In genomic region chr11:44461493-44461892, GRCm38 (mm10) we compare ENCODE assay signal across 15 mouse cellular contexts. TPM values are rescaled to one million over a fixed set of nuclear protein-coding genes. Genes with fewer than 3 reads are reported as not detected.
DNase-seq lines count a peak whose midpoint lies in the region; ATAC-seq and TF ChIP-seq lines count a peak whose summit lies in the region.
"Had no signal": no experiment of that assay in that cellular context is flagged by ENCODE, and none has a peak within 500 bp of the region (broad histone marks: within the 10 kb centered on the region; RNA-seq: fewer than 3 reads in every experiment).

No protein-coding gene starts in this region.

- no peak overlapping the region for H3K9ac ChIP-seq in kidney, embryonic 15.5 days
- no peak overlapping the region for H3K9ac ChIP-seq in liver, postnatal 0 days (replicated peaks)
- H3K9ac ChIP-seq: embryonic facial prominence, embryonic 15.5 days; neural tube, embryonic 12.5 days had no signal

- DNase-seq in kidney, adult 18-20 months = peak; percentile 20
- DNase-seq in 416B (ENCODE audit: low read depth) = peak; percentile 17
- no peak for DNase-seq in liver, postnatal 0 days
- no peak for DNase-seq in cerebellum, adult 8-10 months
- no peak for DNase-seq in layer of hippocampus, postnatal 10 days (ENCODE audit: low spot score in 2 of 2)
- DNase-seq: adrenal gland, adult 2 months; cerebellum, adult 11 months had no signal

- ATAC-seq in kidney, embryonic 15.5 days (replicated peaks; ENCODE audit: low FRiP score) = no peak
- ATAC-seq in erythroblast, adult 5-6 weeks (replicated peaks; ENCODE audit: low FRiP score, poor library complexity, severe bottlenecking) = 0 out of 2 replicates have a peak, but pooled peaks have one; percentile 26
- ATAC-seq in liver, postnatal 0 days = peak; percentile 44; the same call in 1 of the 2 replicates
- ATAC-seq: forebrain, embryonic 14.5 days; inflammation-experienced regulatory T-cells, adult 6 months had no signal

- no peak overlapping the region for H3K4me2 ChIP-seq in kidney, embryonic 15.5 days
- no peak overlapping the region for H3K4me2 ChIP-seq in liver, postnatal 0 days (ENCODE audit: low read depth, low read length)
- H3K4me2 ChIP-seq: embryonic facial prominence, embryonic 15.5 days; neural tube, embryonic 12.5 days had no signal

- H3K27ac ChIP-seq in kidney, embryonic 15.5 days = no peak overlapping the region
- H3K27ac ChIP-seq in liver, postnatal 0 days (ENCODE audit: low read depth) = no peak overlapping the region
- H3K27ac ChIP-seq: embryonic facial prominence, embryonic 15.5 days; hindbrain, embryonic 10.5 days; neural tube, embryonic 12.5 days had no signal

- 69% methylated on average over 6 of the region's 6 CpGs for WGBS in kidney, embryonic 15.5 days
- 59% methylated on average over 6 of the region's 6 CpGs for WGBS in liver, postnatal 0 days (ENCODE audit: insufficient replicate concordance)

- H3K27me3 ChIP-seq in kidney, embryonic 15.5 days = no peaks in the 10 kb centered on the region
- no peaks in the 10 kb centered on the region for H3K27me3 ChIP-seq in liver, postnatal 0 days (ENCODE audit: insufficient read depth, low read length)
- H3K27me3 ChIP-seq: embryonic facial prominence, embryonic 15.5 days; neural tube, embryonic 12.5 days had no signal

- H3K9me3 ChIP-seq in kidney, embryonic 15.5 days (replicated peaks) = no peaks in the 10 kb centered on the region
- no peaks in the 10 kb centered on the region for H3K9me3 ChIP-seq in liver, postnatal 0 days (ENCODE audit: low read length)
- H3K9me3 ChIP-seq: embryonic facial prominence, embryonic 15.5 days; G1E; hindbrain, embryonic 10.5 days; neural tube, embryonic 12.5 days had no signal

- peaks cover 69% of the 10 kb centered on the region for H3K36me3 ChIP-seq in kidney, embryonic 15.5 days
- peaks cover 39% of the 10 kb centered on the region for H3K36me3 ChIP-seq in liver, postnatal 0 days (replicated peaks; ENCODE audit: insufficient read depth, low read length)

- no peaks in the 10 kb centered on the region for H3K4me1 ChIP-seq in kidney, embryonic 15.5 days
- H3K4me1 ChIP-seq in liver, postnatal 0 days (ENCODE audit: insufficient read depth) = no peaks in the 10 kb centered on the region
- H3K4me1 ChIP-seq: embryonic facial prominence, embryonic 15.5 days; hindbrain, embryonic 10.5 days; neural tube, embryonic 12.5 days had no signal

- TF ChIP-seq EP300 in liver, postnatal 0 days (IDR thresholded peaks at IDR 0.05; ENCODE audit: low read depth) = no peak

- TF ChIP-seq CTCF in liver, postnatal 0 days (IDR thresholded peaks at IDR 0.05; ENCODE audit: low read depth) = no peak

- no peak overlapping the region for H3K4me3 ChIP-seq in kidney, embryonic 15.5 days (replicated peaks)
- H3K4me3 ChIP-seq in liver, postnatal 0 days (ENCODE audit: low read depth, low read length) = no peak overlapping the region
- H3K4me3 ChIP-seq: embryonic facial prominence, embryonic 15.5 days; hindbrain, embryonic 10.5 days; neural tube, embryonic 12.5 days had no signal

RNA-seq across cellular contexts. Expression of gene Ublcp1, which starts 8.8 kb away (rescaled TPM):
- polyA plus RNA-seq in kidney, embryonic 15.5 days (2015; fragmentation: Nextera tagmentation; extraction: Ambion mirVana) = 58.3 and 60.5 TPM in 2 replicates
- 224 and 301 TPM in 2 replicates for total RNA-seq in erythroblast, adult 5-6 weeks (2015; ENCODE audit: low replicate concordance)
- total RNA-seq in erythroblast, adult 5-6 weeks (2017; ENCODE audit: low replicate concordance) = 191 and 230 TPM in 2 replicates
- polyA plus RNA-seq in liver, postnatal 0 days (2015; fragmentation: Nextera tagmentation; extraction: Ambion mirVana) = 40.8 and 40.9 TPM in 2 replicates
- 10 to 100 TPM; 39.8 to 40.2 TPM for total RNA-seq in layer of hippocampus, postnatal 10 days (2021)

RNA-seq across cellular contexts. Expression of gene Rnf145, which starts 57.3 kb away (rescaled TPM):
- polyA plus RNA-seq in kidney, embryonic 15.5 days (2015; fragmentation: Nextera tagmentation; extraction: Ambion mirVana) = 65.2 and 65.3 TPM in 2 replicates
- 193 and 204 TPM in 2 replicates for total RNA-seq in erythroblast, adult 5-6 weeks (2015; ENCODE audit: low replicate concordance)
- 394 and 452 TPM in 2 replicates for total RNA-seq in erythroblast, adult 5-6 weeks (2017; ENCODE audit: low replicate concordance)
- polyA plus RNA-seq in liver, postnatal 0 days (2015; fragmentation: Nextera tagmentation; extraction: Ambion mirVana) = 31.9 and 32.7 TPM in 2 replicates
- total RNA-seq in layer of hippocampus, postnatal 10 days (2021) = 100 to 1,000 TPM in 1 of 2 experiments, 10 to 100 TPM in 1; 91.6 to 119 TPM

Comparison
In these comparisons a context has a peak if more than half of its experiments do, and no peak if none do; other contexts are left out.
1. DNase-seq: peak in kidney, adult 18-20 months (single experiment) and 416B (single experiment); none in liver, postnatal 0 days (single experiment), cerebellum, adult 8-10 months (single experiment) and layer of hippocampus, postnatal 10 days (0 of 2).
2. RNA of gene Ublcp1, which starts 8.8 kb away (total RNA-seq): 191 to 301 TPM in erythroblast, adult 5-6 weeks; 39.8 to 40.2 TPM in layer of hippocampus, postnatal 10 days; every median in the first group is over 4 times any median in the second.